Mouse (Mus musculus): ENCODE measurements at regions not wholly inside any gene's neighbourhood (a gene's known extent, or its start where the extent isn't known, plus 50 kb on each side); places are given as distances from the start of the nearest gene placed in this dataset.

GRCm38 (mm10) chr3:104712711-104713110 is 68.1 kb upstream of the Ppm1j start:
- Histone ChIP-seq H3K36me3 (no peaks in the 10 kb centered on the region), H3K4me3 (no peak overlapping the region), H3K27me3 (ENCODE audit: insufficient read depth, poor library complexity, severe bottlenecking) (no peaks in the 10 kb centered on the region), H3K9me3 (no peaks in the 10 kb centered on the region), H3K27ac (no peak overlapping the region), H3K4me1 (peaks cover 20% of the 10 kb centered on the region)
- 47% methylated on average over 3 of the region's 3 CpGs for WGBS
- no peak for DNase-seq (ENCODE audit: low spot score)

- 24% methylated on average over 8 of the region's 8 CpGs for WGBS
- Histone ChIP-seq H3K9me3 (no peaks in the 10 kb centered on the region), H3K36me3 (no peaks in the 10 kb centered on the region), H3K27me3 (ENCODE audit: insufficient read depth, poor library complexity, severe bottlenecking) (no peaks in the 10 kb centered on the region), H3K4me1 (peaks cover 20% of the 10 kb centered on the region), H3K4me3 (peak overlapping the region; percentile 44), H3K27ac (no peak overlapping the region)
- DNase-seq (ENCODE audit: low spot score), result peak; percentile 89
Measured at GRCm38 (mm10) chr3:104713836-104714631, 66.8 kb upstream of the Ppm1j start.

DNA sequence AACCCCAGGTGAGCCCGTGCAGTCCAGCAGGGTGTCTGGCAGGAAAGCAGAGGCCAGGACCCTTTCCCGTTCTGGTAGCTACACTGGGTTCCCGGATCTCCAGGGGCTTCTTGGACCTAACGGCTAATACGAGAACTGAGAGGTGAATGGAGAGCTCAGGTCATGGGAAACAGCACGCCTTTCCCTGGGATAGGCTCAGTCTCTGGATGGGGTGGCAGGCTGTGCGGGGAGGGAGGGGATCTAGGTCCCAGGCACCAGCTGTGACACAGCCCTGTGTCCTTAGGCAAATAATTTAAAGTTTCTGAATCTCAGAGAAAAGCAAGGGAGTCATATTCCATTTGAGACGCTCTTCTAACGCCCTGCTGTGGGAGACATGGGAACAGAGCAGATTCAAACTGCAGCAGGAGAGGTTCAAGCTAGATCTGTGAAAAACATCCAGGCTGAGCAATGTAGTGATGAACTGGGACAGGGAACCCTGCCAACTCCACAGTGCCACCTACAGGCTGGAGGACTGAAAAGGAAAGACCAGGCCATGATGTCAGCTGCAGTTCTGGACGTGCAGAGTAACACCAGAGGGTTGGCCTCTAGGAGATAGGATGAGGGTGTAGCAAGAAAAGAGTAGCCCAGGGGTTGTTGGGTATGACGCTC is 66.1 kb upstream of the Ppm1j start:
- peaks cover 20% of the 10 kb centered on the region for H3K4me1 ChIP-seq
- no peaks in the 10 kb centered on the region for H3K36me3 ChIP-seq
- H3K4me3 ChIP-seq, result peak overlapping the region; percentile 44
- no peaks in the 10 kb centered on the region for H3K27me3 ChIP-seq (ENCODE audit: insufficient read depth, poor library complexity, severe bottlenecking)
- no peaks in the 10 kb centered on the region for H3K9me3 ChIP-seq
- 41% methylated on average over 11 of the region's 11 CpGs for WGBS
- no peak overlapping the region for H3K27ac ChIP-seq
- peak; percentile 85 for DNase-seq (ENCODE audit: low spot score)
